Mouse (Mus musculus) lung, embryonic 14.5 days (tissue): ENCODE data around the gene Lix1. TPM values are rescaled to one million over a fixed set of nuclear protein-coding genes. Genes with fewer than 3 reads are reported as not detected.
A peak's percentile ranks its signal among the peaks of the same experiment; 100 is the strongest.

Experiments used
- ATAC-seq: fragments of 200-750 bp; cut with Nextera tagmentation; 2 replicates; pipeline ENCODE4 v1.8.0; 2017; ENCODE audit warnings: mild to moderate bottlenecking, moderate TSS enrichment, moderate library complexity; ENCODE audit not compliant: insufficient read depth
- DNase-seq: peaks from one replicate; pipeline ENCODE4 v3.0.0-alpha.2; 2015
- H3K27ac ChIP-seq: fragments of 300-500 bp; sonication (generic); 2 replicates; pipeline ENCODE4 v1.5.1; 2014; ENCODE audit warnings: low read depth, mild to moderate bottlenecking, moderate library complexity
- H3K27me3 ChIP-seq: fragments of 300-500 bp; sonication (generic); 2 replicates; pipeline ENCODE4 v1.6.1; 2014; ENCODE audit warnings: low read length, control low read depth; ENCODE audit not compliant: insufficient read depth
- H3K36me3 ChIP-seq: fragments of 300-500 bp; sonication (generic); 2 replicates; pipeline ENCODE4 v1.6.1; 2014; ENCODE audit warnings: control low read depth; ENCODE audit not compliant: insufficient read depth
- H3K4me1 ChIP-seq: fragments of 300-500 bp; sonication (generic); 2 replicates; pipeline ENCODE4 v1.6.1; 2014; ENCODE audit warnings: antibody characterized with exemption, control low read depth; ENCODE audit not compliant: insufficient read depth
- H3K4me2 ChIP-seq: fragments of 300-500 bp; sonication (generic); 2 replicates; pipeline ENCODE4 v1.6.1; 2014; ENCODE audit warnings: mild to moderate bottlenecking
- H3K4me3 ChIP-seq: fragments of 300-500 bp; sonication (generic); 2 replicates; pipeline ENCODE4 v1.5.1; 2014; ENCODE audit warnings: low read depth, low read length
- H3K9ac ChIP-seq: fragments of 300-500 bp; sonication (generic); 2 replicates; pipeline ENCODE4 v1.6.1; 2014
- H3K9me3 ChIP-seq: fragments of 300-500 bp; sonication (generic); 2 replicates; pipeline ENCODE4 v1.6.1; 2016; ENCODE audit warnings: low read depth, low read length, control low read depth
- CTCF ChIP-seq: IDR thresholded peaks from 2 replicates; pipeline ENCODE4 v1.5.1; 2016; ENCODE audit warnings: antibody characterized with exemption, low read depth
- WGBS: fragments of 180-500 bp; shearing (Covaris S2); extraction: QIAGEN DNeasy Blood & Tissue Kit; methylation state at CpG from one replicate; pipeline ENCODE4 v1.1.7; 2014; 5-methylcytosine and 5-hydroxymethylcytosine counted together
- polyA plus RNA-seq: library from polyadenylated mRNA; unstranded; fragments of >200 nt; fragmentation: Nextera tagmentation; extraction: Ambion mirVana; gene quantifications from 2 replicates; pipeline ENCODE4 v1.2.1, GENCODE M21; 2014

Gene Lix1
- polyA plus RNA-seq, 1 experiment from 2014 or later: 0.26 TPM

DNA sequence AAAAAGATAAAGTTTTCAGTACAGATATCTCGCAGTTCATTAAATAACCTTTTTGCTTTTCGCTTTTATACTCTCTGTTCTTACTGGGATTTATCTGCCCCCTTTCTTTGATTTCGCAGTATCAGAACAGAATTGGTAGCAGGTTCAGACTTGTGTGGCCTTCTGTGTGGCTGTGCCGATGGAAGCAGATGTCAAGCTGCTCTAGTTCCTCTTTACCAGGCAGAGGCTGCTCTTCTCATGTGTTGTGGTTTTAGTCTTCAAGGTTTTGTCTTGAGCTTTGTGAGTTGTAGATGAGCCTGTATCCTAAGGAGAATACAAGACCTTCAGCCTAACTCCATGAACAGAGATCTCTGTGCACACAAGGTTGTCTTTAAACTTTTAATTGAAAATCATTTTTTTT lies 10.6 kb upstream of the Lix1 start:
- Histone ChIP-seq H3K4me3 (no peak overlapping the region), H3K9me3 (no peaks in the 10 kb centered on the region), H3K4me2 (no peak overlapping the region), H3K27ac (no peak overlapping the region), H3K27me3 (no peaks in the 10 kb centered on the region), H3K36me3 (peaks cover 53% of the 10 kb centered on the region), H3K9ac (no peak overlapping the region), H3K4me1 (no peaks in the 10 kb centered on the region)
- WGBS: 92% methylated on average over 4 of the region's 4 CpGs
- ATAC-seq: no peak
- no peak for TF ChIP-seq CTCF
- DNase-seq: no peak

DNA sequence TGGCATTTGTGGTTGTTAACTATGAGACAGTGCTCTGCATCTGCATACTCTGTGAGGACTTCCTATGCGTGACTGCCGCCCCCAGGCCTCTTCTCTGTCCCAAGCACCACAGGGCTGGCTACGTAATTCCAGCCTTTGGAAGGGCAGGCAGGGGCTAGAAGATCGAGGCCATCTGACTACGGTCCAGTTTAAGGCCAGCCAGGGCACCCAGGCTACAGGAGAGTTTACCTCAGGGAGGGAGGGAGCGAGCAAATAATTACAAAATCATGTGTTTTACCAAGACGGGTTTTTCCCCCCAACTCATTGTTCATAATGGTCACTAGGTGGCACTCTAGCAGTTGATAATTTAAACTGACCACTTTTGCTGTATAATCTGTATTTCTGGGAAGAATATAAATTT lies 9.6 kb upstream of the Lix1 start:
- H3K27ac ChIP-seq: no peak overlapping the region
- peak; percentile 50 for TF ChIP-seq CTCF
- ATAC-seq (no peak; the same call in 1 of the 2 replicates), DNase-seq (peak; percentile 68)
- no peaks in the 10 kb centered on the region for H3K4me1 ChIP-seq
- no peaks in the 10 kb centered on the region for H3K9me3 ChIP-seq
- no peak overlapping the region for H3K9ac ChIP-seq
- no peak overlapping the region for H3K4me2 ChIP-seq
- H3K36me3 ChIP-seq: peaks cover 46% of the 10 kb centered on the region
- H3K27me3 ChIP-seq: no peaks in the 10 kb centered on the region
- H3K4me3 ChIP-seq: no peak overlapping the region
- 64% methylated on average over 7 of the region's 7 CpGs for WGBS

DNA sequence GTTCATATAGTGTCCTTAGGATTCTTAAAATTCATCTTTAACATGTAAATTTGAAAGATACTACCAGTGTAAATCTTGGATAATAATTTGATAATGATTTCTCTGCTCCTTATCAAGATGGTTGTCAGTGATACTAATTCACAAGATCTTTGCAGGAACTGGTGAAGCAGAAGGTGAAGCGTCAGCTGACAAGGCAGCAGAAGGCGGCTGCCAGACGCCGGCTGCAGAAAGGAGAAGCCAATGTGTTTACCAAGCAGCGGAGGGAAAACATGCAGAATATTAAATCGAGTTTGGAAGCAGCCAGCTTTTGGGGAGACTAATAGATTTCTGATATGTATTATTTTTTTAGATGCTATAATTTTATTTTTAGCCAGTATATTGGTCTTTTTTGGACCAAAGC lies 9.2 kb upstream of the Lix1 start:
- H3K9me3 ChIP-seq: no peaks in the 10 kb centered on the region
- 87% methylated on average over 6 of the region's 6 CpGs for WGBS
- H3K9ac ChIP-seq: no peak overlapping the region
- H3K4me1 ChIP-seq: no peaks in the 10 kb centered on the region
- H3K36me3 ChIP-seq: peaks cover 46% of the 10 kb centered on the region
- H3K27ac ChIP-seq: no peak overlapping the region
- no peak overlapping the region for H3K4me2 ChIP-seq
- no peak for TF ChIP-seq CTCF
- H3K4me3 ChIP-seq: no peak overlapping the region
- ATAC-seq: no peak
- no peaks in the 10 kb centered on the region for H3K27me3 ChIP-seq
- no peak for DNase-seq

DNA sequence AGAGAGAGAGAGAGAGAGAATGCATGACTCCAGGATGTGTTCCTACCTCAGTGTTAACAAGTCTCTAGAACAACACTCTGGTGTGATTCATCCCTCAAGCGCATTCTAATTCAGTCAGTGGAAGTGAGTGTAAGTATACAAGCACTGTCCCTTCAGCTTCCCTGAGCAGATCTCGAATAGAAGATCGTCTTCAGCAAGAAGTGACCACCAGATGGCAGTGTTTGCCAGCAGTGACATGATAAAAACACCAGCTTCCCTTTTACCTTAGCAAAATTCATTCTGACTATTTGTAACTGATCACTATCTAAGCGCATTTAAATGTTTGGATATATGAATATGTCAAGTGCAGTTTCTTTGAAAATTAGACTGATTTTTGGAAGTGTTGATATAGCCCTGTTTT lies 8.1 kb upstream of the Lix1 start:
- H3K4me2 ChIP-seq: no peak overlapping the region
- peak; percentile 91 for DNase-seq
- no peaks in the 10 kb centered on the region for H3K27me3 ChIP-seq
- no peak overlapping the region for H3K27ac ChIP-seq
- TF ChIP-seq CTCF: peak; percentile 83
- no peak overlapping the region for H3K4me3 ChIP-seq
- ATAC-seq: peak; percentile 36; the same call in 1 of the 2 replicates
- peaks cover 38% of the 10 kb centered on the region; the same call in 1 of the 2 replicates for H3K36me3 ChIP-seq
- no peak overlapping the region for H3K9ac ChIP-seq
- H3K9me3 ChIP-seq: no peaks in the 10 kb centered on the region
- no peaks in the 10 kb centered on the region for H3K4me1 ChIP-seq
- WGBS: 31% methylated on average over 4 of the region's 4 CpGs

DNA sequence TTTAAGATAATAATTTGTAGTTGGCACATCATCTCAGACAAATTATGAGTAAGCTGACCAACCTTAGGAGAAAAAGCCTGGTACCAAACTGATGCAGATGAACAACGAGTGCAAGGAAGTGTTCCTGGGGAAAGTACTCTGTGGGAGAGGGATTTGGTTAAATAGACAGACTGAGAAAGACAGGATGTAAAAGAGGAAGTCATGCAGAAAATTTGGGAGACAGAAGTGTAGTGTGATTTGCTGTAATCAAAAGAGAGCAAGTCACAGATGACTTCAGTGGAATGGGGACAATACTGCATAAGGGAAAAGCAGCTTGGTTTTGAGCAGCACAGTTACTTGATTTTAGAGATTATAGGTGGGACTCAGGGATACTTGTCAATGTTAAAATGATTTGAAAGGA lies 5.6 kb upstream of the Lix1 start:
- Histone ChIP-seq H3K9ac (no peak overlapping the region), H3K9me3 (no peaks in the 10 kb centered on the region), H3K36me3 (peaks cover 22% of the 10 kb centered on the region; the same call in 1 of the 2 replicates), H3K4me1 (no peaks in the 10 kb centered on the region), H3K4me3 (no peak overlapping the region), H3K4me2 (no peak overlapping the region), H3K27ac (no peak overlapping the region), H3K27me3 (no peaks in the 10 kb centered on the region)
- WGBS: 63% methylated on average over 1 of the region's 1 CpGs
- DNase-seq (no peak), ATAC-seq (no peak)
- no peak for TF ChIP-seq CTCF

DNA sequence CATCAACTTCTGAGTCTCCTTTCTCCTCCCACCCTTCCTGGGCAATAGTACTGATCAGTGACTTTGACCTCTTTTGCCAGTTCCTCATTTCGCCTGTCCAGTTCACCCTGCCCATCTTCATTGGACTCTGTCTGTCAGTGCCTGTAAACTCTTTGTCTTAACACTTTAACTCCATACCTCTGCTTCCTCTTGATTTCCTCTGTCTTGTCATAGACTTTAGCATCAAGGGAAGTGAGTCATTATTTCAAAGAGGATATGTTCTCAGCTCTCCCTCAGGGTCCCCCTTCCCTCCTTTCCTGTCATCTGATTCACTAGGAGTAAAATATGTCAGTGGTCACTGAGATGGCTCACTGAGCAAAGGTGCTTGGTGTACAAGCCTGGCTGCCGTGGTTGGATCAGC lies 3.8 kb upstream of the Lix1 start:
- Histone ChIP-seq H3K27me3 (no peaks in the 10 kb centered on the region), H3K9ac (no peak overlapping the region), H3K4me1 (no peaks in the 10 kb centered on the region), H3K9me3 (no peaks in the 10 kb centered on the region), H3K4me3 (no peak overlapping the region), H3K27ac (no peak overlapping the region), H3K36me3 (peaks cover 12% of the 10 kb centered on the region; the same call in 1 of the 2 replicates), H3K4me2 (no peak overlapping the region)
- 77% methylated on average over 2 of the region's 2 CpGs for WGBS
- DNase-seq (no peak), ATAC-seq (no peak)
- no peak for TF ChIP-seq CTCF

DNA sequence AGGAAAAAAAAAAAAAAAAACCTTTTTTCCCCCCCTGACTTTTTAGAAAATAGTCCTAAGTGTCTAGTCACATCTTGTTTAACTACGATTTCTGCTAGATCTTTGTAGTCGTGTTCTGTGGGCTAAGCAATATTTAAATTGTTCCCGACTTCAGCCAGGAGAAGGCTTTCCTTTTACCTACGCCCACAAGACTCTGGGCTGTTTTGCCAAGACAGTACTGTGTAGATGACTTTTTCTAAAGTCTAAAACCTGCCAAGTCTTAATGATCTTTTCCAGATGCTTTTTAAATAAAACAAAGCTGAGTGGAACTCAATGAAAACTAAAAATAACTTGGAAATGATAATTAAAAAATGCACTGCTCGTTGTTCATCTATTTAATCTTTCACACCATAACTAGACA lies 566 bp downstream of the Lix1 start:
- H3K36me3 ChIP-seq: no peaks in the 10 kb centered on the region
- no peaks in the 10 kb centered on the region for H3K4me1 ChIP-seq
- no peak for DNase-seq
- H3K4me3 ChIP-seq: no peak overlapping the region
- H3K27ac ChIP-seq: no peak overlapping the region
- no peak overlapping the region for H3K9ac ChIP-seq
- H3K4me2 ChIP-seq: peak overlapping the region; percentile 16; the same call in 1 of the 2 replicates
- TF ChIP-seq CTCF: no peak
- H3K9me3 ChIP-seq: no peaks in the 10 kb centered on the region
- peak; percentile 44; the same call in 1 of the 2 replicates for ATAC-seq
- WGBS: 29% methylated on average over 5 of the region's 5 CpGs
- H3K27me3 ChIP-seq: no peaks in the 10 kb centered on the region
